Mouse (Mus musculus): ENCODE results near the gene Arhgap24.

DNA sequence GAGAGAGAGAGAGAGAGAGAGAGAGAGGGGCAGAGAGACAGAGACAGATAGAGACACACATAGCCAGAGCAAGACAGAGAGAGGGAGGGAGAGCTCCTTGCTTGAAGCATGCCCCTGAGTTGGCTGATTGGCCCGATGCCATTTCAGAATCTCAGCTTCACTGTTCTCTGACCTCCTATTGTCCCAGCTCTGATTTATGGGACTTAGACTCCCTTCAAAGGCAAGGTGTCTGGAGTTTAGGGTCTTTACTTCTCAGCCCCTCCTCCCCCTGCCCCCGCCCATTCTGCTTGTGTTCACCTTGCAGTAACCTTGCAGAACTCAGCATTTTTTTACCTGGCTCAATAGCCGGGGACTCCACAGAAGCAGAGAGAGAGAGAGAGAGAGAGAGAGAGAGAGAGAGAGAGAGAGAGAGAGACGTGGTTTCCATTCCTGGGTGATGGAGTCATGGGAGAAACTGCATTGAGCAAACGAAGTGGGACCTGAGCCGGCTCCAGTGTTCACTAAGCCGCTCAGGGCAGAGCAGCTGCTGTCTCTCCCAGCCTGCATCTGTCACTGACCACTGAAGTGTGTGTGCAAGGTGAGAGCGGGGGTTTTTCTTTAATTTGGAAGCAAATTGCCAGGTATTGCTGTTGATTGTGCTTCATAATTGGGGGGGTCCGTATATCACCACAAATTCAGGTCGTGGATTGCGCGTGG, 287.3 kb downstream of the Arhgap24 start:
- TF ChIP-seq CTCF (IDR thresholded peaks at IDR 0.05; ENCODE audit: low read depth, low read length) (no peak), POLR2A (IDR thresholded peaks at IDR 0.05; ENCODE audit: borderline replicate concordance, low read depth, low read length) (no peak)
